Mouse (Mus musculus) embryonic fibroblast, embryonic 13.5 days (primary cell): ENCODE results near the gene Frmd6. TPM values are rescaled to one million over a fixed set of nuclear protein-coding genes. Genes with fewer than 3 reads are reported as not detected.
A peak's percentile ranks its signal among the peaks of the same experiment; 100 is the strongest.

Source experiments
- H3K27ac ChIP-seq: 2 replicates; pipeline ENCODE4 v1.5.1; 2012; ENCODE audit warnings: low read length, control low read depth, inconsistent platforms; ENCODE audit not compliant: insufficient read depth
- H3K4me1 ChIP-seq: 2 replicates; pipeline ENCODE4 v1.6.1; 2011; ENCODE audit warnings: low read length; ENCODE audit not compliant: control insufficient read depth, insufficient read depth
- H3K4me3 ChIP-seq: 2 replicates; pipeline ENCODE4 v1.5.1; 2011; ENCODE audit warnings: mild to moderate bottlenecking, control low read depth, low read length; ENCODE audit not compliant: insufficient read depth
- CTCF ChIP-seq: IDR thresholded peaks from 2 replicates; pipeline ENCODE4 v1.5.1; 2011; ENCODE audit warnings: mild to moderate bottlenecking, control low read depth, low read length, moderate library complexity, borderline replicate concordance; ENCODE audit not compliant: insufficient read depth
- POLR2A ChIP-seq: IDR thresholded peaks from 2 replicates; pipeline ENCODE4 v1.6.1; 2011; ENCODE audit warnings: low read depth, mild to moderate bottlenecking, control low read depth, low read length, moderate library complexity
- polyA plus RNA-seq: library from polyadenylated mRNA; stranded (reverse); fragments of >200 nt; gene quantifications from 2 replicates; pipeline ENCODE4 v1.2.4, GENCODE M21; 2011; ENCODE audit warnings: low read depth; ENCODE audit not compliant: missing spikeins, insufficient read length

The Frmd6 gene
- polyA plus RNA-seq, 1 experiment, result 113 TPM

DNA sequence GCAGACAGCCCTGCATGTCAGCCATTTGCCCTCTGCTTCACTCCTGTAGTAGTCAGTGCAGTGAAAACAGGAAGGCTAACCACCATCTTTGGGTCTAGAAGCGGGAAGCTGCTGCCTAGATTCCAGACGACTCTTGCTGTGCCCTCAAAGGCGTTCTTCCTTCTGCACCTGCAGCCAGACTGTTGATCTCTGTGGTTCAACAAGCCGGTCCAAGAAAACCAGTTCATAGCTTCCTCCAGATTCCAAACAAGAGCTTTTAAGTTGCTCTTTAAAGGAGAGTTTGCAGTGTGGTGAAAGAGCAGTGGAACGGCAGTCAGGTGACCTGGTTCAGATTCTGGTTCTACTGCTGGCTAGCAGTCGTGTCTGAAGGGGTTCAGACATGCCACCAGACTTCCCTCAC lies 48.2 kb downstream of the Frmd6 start:
- no peak for TF ChIP-seq POLR2A
- TF ChIP-seq CTCF, result no peak

DNA sequence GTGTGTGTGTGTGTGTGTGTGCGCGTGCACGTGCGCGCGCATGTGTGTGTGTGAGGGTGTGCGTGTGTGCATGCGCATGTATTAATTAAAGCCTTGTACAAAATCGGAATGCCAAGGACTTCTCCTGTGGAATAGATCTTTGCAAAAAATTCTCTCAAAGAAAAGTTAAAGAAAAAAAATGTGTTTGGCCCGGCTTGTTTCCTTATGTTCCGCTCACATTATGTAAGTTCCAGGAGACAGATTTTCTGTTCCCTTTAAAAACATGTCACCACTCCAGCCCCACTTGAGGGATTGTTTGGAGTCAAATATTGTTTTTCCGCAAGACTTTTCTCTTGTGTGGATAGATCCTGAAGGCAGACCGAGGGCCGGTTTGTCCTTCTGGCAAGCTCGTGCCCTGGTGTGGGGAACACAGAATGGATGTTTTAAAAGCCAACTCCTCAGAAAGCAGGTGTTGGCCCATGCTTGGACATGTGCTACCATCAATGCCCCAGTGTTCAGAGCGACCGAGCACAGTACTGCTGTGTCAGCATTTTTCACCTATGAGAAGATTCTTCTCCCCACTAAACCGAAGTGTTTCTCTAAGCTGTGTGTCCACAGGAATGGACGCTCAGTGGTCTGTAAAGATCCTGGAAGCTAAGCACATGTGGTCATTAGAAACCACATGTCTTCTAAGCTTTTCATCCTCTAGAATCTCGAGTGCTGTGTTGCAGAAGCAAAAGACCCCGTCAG lies 51.1 kb downstream of the Frmd6 start:
- Histone ChIP-seq H3K4me3 (no peak overlapping the region), H3K4me1 (no peaks in the 10 kb centered on the region), H3K27ac (no peak overlapping the region)
- TF ChIP-seq CTCF (no peak), POLR2A (no peak)

More for the DNA sequence above, 48.2 kb downstream of the Frmd6 start:
- Histone ChIP-seq H3K4me1 (no peaks in the 10 kb centered on the region), H3K27ac (no peak overlapping the region), H3K4me3 (no peak overlapping the region)

DNA sequence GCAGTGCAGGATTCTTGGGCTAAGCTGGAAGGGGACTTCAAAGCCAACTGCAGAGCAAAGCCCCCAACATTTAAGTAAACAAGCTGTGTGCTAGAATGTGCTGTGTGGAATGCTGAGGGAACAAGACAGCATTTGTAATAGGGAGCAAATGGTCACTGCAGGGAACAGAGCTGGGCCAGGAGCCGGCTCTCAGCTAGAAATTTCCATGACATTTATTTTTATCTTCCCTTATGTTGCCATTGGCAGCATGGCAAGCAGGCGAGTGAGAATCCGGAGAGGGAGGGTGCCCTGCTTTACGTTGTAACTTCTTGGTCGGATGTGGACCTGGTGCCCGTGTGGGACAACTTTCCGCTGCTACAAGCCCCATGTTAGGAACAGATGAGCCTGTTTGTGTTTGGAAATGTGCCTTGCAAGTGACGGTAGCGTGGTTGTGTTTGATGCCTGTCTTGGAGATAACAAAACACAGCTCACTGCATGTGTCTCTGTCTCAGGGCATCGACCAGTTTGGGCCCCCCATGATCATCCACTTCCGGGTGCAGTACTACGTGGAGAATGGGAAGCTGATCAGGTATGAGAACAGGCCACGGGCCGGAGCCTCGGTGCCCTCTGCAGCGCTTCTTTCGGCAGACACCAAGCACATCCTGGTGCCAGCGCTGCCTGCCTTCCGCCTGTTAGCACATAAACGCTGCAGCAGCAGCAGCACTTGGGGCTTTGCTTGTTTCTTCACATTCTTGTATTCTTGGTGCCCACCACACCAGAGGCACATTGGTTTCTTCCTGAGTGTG lies 52.8 kb downstream of the Frmd6 start:
- H3K27ac ChIP-seq, result no peak overlapping the region

GRCm38 (mm10) chr12:70880396-70880975 lies 55.2 kb downstream of the Frmd6 start:
- Histone ChIP-seq H3K4me3 (no peak overlapping the region), H3K27ac (no peak overlapping the region), H3K4me1 (peaks cover 7% of the 10 kb centered on the region)
- TF ChIP-seq CTCF (no peak), POLR2A (no peak)

More for the DNA sequence above, 52.8 kb downstream of the Frmd6 start:
- TF ChIP-seq POLR2A (no peak), CTCF (no peak)
- H3K4me3 ChIP-seq, result no peak overlapping the region
- H3K4me1 ChIP-seq, result no peaks in the 10 kb centered on the region

- H3K27ac ChIP-seq, result no peak overlapping the region
- H3K4me3 ChIP-seq, result no peak overlapping the region
- TF ChIP-seq CTCF (no peak), POLR2A (no peak)
- H3K4me1 ChIP-seq, result peaks cover 11% of the 10 kb centered on the region
Observed at GRCm38 (mm10) chr12:70881340-70881739, 56.0 kb downstream of the Frmd6 start.

DNA sequence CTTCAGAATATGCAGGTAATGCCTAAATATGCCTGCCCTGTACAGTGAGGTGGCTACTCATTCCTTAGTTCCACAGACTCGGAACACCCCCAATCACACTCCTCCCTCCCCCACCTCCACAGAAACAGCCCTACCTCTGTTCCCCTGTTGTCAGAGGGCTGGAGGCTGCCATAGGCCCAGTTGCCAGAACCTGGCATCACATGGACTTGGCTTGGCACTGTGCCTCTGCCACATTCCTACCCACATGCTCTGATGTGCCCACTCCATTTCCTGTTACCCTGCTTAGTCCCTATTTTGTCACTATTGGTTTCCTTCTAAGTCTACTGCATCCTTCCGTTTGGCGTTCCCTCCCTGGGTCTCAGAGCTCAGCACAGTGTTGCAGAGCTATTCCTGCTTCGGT lies 56.5 kb downstream of the Frmd6 start:
- peaks cover 11% of the 10 kb centered on the region for H3K4me1 ChIP-seq
- no peak overlapping the region for H3K4me3 ChIP-seq
- no peak overlapping the region for H3K27ac ChIP-seq
- TF ChIP-seq CTCF (no peak), POLR2A (no peak)

DNA sequence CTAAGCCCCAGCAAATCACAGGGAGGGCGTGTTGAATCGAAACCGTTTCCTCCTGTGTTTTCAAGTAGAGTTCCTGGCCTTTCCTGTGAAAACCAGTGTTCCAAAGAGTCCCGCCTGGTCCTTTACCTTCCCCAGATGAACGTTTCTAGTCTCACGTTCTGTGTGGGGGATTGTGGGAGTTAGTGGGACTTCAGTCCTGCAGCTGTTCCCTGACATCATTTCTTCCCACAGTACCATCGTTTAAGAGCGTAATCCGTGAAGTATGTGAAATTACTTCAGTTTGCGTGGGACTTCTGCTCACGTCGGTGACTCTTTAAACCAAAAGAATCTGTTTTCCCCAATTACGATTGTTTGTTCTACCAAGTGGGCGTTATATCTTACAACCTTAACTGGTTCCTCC lies 57.8 kb downstream of the Frmd6 start:
- Histone ChIP-seq H3K4me3 (no peak overlapping the region), H3K27ac (no peak overlapping the region), H3K4me1 (peaks cover 11% of the 10 kb centered on the region)
- TF ChIP-seq POLR2A (no peak), CTCF (no peak)

DNA sequence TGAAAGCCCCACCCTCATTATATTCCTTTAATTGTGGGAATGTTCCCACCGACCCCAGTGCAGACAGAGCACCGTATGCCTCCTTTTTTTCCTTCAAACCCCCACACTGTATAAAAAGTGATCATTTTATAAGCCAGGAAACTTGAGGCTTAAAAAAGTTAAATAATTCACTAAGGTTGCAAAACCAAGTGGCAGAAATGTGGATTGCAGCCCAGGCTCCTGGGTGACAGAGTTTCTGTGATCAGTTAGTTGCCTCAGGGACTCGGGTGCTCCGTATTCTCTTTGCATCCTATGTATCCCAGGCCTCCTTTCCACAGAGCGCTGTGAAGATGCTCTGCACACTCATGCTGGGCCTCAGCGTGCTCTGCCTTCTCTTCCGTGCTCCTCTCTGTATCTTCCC lies 58.8 kb downstream of the Frmd6 start:
- Histone ChIP-seq H3K4me3 (no peak overlapping the region), H3K27ac (no peak overlapping the region), H3K4me1 (peaks cover 11% of the 10 kb centered on the region)
- no peak for TF ChIP-seq POLR2A
- TF ChIP-seq CTCF, result no peak

GRCm38 (mm10) chr12:70884973-70885372 lies 59.7 kb downstream of the Frmd6 start:
- no peak overlapping the region for H3K4me3 ChIP-seq
- peaks cover 11% of the 10 kb centered on the region for H3K4me1 ChIP-seq
- H3K27ac ChIP-seq, result peak overlapping the region; percentile 42; the same call in 1 of the 2 replicates
- no peak for TF ChIP-seq POLR2A
- TF ChIP-seq CTCF, result no peak
